Mouse (Mus musculus) spleen, postnatal 14 days (tissue): Measurements from ENCODE around the gene Anapc15-ps.

Experiments used
- DNase-seq, 2 experiments: peaks; one replicate each; pipeline ENCODE4 v3.0.0; 2021 to 2022; ENCODE audit warnings: low spot score in 2 of 2

Gene Anapc15-ps

DNA sequence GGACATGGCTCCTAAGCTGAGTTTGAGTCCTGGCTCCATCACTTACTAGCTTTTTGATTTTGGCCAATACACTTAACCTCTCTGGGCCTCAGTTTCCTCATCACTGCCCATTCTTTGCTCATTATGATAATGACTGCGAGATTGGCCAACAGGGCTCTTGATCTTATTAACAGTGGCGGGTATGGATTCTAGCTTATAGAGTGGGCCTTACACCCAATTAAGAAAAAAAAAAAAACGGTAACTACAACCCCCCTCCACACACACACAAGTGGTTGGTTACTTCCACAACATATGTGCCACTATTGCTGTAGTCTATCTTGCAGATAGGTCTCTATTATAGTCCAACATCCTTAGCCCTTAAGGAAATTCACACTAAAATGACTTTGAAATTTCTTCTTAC is at the start of gene Anapc15-ps:
Anapc15-ps (minus strand) TSS at position 101 of the 400 bp plus-strand sequence.
- DNase-seq = no peak

DNA sequence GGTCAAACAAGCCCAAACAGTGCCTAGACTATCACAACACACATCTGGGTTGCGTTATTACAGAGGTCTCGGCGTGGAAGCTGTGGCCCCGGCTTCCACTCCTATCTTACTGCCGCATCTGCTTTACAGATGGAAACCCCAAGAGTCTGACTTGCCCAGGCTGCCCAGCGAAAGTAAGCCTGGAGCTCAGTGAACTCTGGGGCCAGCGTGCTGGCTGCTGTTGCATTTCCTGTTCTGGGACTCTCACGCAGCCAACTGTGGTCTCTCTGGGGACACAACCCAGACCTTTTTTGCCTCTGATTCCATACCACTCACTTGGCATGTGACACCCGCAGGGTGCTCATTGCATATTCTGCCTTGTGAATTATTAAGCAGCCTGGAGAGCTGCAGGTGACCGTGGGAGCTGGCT is 49.0 kb upstream of the Anapc15-ps start:
- no peak for DNase-seq

DNA sequence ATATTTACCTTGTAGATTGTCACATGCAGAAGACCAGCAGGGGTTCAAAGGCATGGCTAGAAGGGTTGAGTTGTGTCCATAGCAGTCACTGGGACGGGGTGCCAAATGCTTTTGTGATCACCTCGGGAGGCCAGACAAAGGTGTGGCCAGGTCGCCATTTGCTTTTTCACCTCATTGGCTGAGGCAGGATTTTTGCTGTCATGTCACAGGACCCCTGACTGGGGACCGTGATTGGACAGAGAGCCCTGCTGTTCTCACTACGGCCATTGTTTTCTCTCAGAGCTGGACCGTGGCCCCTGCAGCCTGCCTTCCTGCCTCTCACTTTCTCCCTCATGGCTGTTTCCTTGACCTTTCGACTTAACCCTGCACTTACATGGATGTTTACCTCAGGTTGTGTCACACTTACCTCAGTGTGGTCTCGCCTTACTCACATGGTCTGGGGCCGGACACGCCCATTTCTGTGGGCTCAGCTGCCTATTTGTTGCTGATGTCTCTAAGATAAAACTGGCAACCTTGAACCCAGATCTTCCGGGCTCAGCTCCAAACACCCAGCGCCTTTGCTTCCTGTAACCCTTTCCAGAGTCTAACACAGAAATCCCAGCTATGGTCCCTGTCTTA is 47.0 kb upstream of the Anapc15-ps start:
- no peak for DNase-seq

DNA sequence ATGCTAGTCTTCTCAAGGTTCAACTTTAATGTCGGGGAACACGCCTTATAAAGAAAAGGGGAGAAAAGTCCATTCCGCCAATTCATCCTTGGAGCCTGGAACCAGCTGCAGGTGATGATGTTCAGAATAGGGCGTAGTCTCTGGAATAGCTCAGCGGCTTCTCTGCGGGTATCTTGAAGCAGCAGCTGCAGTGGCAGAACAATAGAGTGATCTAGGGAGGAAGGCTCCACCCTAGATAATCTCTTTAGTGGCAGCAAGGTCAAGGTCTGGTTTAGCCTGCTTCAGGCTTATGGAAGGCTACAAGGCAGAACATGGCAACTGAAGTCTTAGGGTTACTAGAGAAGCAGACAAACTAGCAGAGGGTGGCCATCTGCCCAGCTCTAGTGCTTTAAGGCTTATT is 46.2 kb upstream of the Anapc15-ps start:
- no peak for DNase-seq

DNA sequence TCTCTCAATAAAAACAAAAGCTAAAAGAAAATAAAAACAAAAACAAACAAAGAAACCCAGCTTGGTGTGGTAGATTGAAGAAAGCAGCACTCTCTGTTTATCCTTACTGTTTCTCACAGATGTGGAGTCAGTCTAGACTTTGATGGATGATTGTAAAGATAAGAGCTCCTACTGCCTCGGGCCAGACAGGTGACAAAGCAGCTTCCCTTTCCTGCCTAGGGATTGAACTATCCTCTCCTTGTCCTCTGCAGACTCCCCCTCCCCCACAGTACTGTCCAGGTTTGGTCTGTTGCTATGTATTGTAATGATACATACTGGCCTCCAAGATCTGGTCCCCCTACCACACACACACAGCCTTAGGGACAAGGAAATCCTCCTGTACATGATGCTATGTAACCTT is 45.5 kb upstream of the Anapc15-ps start:
- DNase-seq = no peak

DNA sequence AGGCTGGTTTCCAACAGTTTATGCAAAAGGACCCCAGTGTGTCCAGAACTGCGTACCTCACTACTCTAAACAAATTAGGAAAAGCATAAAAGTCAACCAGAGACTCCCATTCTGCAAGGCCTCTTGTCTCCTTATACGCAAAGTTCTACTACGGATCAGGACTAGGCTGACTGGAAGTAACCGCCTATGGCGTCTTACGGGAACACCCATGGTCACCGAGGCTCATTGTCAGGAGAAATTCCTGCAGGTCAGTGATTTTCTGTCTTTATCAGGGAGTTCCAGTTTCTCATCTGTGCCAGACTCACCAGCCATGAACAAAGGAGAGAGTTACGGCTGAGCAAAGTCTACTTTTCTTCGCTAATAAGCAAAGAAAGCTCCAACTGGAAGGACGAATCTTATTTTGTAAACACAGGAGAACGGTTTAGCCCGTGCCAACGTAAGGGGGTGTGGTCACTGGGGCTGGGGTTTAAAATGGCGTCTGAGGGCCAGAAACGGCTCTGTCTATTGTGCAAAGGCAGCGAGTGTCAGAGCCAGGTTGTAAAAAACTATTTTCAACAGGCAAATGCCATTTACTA is 43.9 kb upstream of the Anapc15-ps start:
- DNase-seq = no peak

DNA sequence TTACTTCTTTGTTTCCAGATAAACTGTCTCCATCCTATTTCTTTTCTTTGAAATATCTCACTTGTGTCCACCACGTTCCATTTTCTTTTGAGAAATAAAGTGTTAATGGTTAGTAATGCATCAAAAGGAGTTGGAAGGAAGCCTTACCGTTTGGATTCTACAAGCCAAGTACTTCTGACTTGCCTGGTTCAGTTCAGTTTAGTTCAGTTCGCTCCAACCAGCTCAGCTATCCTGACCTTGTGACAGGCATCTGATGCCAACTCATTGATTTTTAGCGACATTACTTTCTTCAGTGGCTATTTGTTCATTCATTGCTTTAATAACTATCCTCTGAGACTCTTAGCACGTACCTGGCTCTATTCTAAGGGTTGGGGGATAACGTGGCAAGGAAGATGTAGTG is 42.4 kb upstream of the Anapc15-ps start:
- DNase-seq = no peak

DNA sequence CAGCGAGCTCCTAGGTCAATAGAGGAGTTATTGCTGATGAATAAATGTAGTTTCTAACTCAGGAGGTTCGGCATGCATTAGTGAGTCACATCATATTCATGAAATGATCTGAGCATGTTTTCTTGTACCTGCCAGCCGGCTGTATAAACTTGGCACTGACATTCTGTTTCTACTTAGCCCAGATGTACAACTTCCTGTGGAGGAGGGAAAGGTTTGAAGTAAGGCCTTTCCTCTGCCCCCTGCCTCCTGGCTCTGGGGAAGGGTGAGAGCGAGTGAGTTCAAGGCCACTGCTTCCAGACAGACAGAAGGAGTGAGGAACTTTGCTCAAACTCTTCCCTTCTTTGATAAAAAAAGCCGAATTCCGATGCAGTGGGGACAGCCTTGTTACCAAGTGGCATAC is 39.0 kb upstream of the Anapc15-ps start:
- no peak for DNase-seq

DNA sequence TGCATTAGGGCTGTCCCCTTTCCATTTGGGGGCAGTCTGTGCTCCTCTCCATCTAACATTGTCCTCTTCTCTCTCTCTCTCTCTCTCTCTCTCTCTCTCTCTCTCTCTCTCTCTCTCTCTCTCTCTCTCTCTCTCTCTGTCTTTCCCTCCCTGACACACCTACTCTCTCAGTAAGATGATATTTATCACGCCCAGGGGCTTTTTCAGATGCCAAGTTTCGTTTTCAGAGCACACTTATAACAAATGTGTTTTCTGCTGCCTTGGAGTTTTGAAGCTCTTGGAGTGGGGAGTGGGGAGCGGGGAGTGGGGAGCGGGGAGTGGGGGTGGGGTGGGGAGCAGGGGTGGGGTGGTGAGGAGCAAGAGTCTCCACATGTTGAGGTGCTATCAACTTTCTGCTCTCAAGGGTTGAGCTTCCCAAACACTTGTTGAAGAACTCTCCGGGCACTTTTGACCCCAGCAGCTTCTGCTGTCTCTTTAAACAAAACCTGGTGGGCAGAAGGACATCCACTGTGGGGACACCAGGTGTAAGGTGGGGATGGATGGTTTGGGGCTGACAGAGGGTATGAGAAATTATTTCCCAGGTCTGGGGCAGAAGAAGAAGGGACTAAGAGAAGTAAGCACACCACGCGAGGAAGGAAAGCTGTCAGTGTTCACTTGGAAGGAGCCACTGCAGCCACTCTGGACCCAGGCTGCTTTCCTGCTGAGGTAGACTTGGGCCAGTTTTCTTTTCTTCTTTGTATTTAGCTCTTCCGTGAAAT is 36.8 kb upstream of the Anapc15-ps start:
- no peak for DNase-seq

DNA sequence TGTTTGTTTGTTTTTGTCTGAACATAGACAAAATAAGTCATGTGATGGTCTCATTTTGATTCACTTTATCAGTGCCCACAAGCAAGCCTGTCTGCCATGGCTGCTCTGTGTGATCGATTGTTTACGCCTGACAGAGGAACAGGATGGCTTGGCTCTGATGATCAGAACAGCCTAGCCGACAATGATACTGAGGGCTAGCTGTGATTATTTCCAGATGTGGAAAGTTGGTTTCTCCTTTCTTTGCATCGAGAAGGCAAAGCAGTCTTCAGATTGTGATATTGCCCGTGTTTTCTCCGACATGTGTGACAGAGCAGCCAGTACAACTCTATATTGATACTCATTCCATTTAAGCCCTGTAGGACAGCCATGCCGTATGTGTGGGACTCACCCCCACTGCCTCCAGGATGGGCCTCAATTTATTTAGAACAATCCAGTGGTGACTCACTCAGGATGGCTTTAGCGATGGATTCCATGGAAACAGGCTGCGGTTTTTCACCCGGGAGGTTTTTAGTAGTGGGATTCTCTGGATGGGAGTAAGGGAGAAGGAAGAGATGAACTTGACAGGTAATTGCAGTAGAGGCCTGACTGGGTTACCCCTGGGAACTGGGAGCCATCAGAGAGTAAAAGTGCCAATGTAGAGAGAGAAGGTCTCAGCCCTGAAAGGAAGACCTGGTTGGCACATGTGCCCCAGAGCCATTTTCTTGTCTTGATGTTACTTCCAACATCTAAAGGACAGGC is 36.1 kb upstream of the Anapc15-ps start:
- DNase-seq = no peak

DNA sequence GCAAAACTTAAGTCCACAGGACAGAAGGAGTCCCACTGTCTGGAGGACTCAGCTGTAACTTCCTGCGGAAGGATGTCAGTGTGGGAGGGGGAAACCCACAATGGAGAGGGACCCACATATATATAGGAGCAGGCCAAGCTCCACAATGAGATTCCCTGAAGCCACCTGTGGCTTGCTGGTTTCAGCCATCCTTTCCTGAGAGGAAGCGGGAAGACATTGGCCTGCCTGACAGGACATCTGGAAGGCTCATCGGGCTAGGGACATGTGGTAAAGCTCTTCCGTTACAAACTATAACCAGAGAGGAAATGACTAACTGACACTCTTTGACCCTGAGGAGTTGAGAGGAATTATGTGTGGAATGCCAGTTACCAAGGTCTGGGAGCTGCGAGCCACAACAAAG is 34.8 kb upstream of the Anapc15-ps start:
- DNase-seq = no peak

DNA sequence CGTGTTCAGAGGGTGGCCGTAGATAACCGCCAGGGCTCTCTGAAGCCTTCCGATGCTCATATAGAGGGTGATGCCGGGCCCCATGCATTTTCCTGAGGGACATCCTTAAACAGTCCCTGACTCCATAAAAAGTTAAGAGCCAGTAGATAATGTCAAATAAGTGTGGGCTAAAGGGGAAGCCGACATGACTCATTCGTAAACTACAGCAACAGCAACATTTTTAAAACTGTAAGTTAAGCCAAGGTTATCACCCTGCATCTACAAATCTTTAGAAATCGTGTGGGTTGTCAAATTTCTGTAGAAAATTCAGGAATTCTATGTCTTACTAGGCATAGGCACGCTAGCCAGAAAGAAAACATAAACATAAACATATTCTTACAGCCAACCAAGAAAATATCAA is 33.6 kb upstream of the Anapc15-ps start:
- no peak for DNase-seq

DNA sequence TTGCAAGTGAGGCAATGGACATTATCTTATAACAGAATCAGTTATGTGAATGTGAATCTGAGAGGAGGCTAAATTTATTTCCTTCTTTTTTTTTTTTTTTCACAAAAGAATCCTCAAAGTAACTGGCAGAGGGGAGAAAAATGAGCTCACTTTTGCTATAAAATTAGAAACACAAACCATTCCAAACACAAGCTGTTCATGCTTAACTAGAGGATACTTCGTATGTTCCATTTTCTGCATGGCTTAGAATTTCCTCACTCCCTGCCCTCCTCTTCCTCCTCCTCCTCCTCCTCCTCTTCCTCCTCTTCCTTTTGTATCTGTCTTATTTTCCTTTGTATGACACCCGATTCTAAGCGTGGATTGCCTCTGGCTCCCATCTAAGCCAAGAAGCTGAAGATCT is 32.5 kb upstream of the Anapc15-ps start:
- no peak for DNase-seq

DNA sequence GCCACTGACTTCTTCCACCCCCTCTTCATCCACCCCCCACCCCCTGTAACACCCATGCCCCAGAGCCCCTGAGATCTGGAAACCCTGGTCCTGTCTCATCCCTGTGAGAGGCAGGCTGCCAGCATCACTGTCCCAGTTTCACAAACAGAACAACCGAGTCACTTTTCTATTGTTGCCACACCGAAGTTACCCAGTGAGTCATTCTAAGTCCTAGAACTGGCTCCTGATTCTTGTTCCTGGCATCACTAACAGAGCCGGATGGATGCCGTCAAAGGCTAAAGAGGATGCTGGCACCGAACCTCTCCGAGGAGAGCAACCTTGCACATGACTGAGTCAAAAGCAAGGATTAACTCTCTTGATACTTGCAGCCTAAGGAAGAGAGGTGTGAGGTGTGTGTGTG is 31.6 kb upstream of the Anapc15-ps start:
- no peak for DNase-seq

DNA sequence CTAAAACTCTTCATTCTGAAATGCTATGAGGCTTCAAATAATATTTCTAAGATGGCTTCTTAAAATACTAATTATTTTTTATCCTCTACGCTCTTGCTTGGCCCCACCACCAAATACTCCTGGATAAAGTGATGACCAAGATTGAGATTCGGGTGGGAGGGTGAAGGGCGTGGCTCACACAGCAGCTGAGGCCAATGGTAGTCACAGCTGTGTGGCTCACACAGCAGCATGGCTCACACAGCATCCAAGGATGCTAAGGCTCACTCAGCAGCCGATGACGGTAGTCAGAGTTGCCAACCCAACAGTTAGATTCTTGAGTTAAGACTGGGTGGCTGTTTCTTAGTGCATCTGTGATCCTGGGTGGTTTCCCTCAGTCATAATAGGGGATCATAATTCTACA is 30.5 kb upstream of the Anapc15-ps start:
- DNase-seq = no peak

DNA sequence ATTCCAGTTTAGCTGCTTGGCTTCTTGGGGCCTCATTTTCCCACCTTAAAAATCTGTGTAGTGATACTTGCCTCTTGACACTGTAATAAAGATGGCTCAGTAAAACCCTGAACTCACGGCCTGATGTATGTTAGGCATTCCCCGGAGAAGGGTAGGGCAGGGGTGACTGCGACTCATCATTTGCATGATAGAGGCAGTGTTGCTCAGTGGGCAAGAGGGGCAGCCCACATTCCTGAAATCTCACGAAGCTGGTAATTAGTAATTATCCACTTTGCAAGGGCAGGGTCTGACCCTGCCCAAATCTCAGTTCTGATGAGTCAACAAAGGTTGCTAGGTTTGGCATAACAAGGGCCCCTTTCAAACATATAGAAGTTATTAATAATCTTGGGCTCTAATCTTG is 27.2 kb upstream of the Anapc15-ps start:
- no peak for DNase-seq

DNA sequence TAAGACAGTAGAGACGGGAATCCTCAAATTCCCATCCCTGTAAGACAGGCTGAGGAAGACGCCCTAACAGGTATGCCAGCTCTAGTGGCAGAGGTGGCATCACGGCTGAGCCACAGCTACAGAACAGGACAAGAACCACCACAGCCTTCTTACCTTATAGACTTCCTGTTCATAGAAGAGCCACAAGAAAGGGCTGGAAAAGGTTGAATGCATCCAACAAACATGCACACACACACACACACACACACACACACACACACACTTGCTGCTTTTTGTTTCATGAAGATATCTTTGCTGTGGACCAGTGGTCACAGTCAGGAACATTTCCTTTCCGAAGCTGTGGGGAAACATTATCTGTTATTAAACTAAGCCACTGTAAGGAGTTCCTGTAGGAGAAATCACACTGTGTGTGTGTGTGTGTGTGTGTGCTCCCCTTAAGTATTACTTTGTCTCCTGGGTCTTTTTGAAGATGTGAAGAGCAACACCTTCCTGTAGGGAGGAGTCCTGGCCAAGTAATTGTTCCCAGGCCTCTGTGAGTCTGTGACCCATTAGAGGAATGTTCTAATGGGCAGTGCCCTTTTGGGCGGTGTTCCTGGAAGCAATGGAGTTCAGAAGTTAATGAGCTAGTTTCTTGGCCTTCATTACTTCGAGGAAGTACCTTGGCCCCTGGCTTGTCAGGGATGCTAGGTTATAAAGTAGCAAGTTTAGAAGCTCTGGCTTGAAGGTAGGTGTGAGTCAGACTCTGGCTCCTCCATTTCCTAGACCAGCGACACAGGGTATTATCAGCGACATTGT is 25.9 kb upstream of the Anapc15-ps start:
- DNase-seq = no peak

DNA sequence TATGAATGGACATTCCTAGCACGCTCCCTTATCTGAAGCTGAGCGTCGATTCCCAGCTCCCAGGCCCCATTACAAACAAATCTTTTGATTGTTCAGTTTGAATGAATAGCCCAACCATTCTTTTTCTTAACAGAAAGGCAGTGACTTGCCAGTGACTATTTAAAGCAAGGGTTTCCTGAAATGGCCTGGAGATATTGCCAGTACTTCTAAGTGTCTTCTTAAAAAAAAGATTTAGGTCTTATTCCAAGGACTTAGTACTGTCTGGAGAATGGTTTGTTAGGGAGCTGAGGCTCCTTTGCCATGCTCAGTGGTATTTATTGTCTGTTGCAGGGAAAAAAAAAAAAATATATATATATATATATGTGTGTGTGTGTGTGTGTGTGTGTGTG is 23.0 kb upstream of the Anapc15-ps start:
- DNase-seq = no peak

DNA sequence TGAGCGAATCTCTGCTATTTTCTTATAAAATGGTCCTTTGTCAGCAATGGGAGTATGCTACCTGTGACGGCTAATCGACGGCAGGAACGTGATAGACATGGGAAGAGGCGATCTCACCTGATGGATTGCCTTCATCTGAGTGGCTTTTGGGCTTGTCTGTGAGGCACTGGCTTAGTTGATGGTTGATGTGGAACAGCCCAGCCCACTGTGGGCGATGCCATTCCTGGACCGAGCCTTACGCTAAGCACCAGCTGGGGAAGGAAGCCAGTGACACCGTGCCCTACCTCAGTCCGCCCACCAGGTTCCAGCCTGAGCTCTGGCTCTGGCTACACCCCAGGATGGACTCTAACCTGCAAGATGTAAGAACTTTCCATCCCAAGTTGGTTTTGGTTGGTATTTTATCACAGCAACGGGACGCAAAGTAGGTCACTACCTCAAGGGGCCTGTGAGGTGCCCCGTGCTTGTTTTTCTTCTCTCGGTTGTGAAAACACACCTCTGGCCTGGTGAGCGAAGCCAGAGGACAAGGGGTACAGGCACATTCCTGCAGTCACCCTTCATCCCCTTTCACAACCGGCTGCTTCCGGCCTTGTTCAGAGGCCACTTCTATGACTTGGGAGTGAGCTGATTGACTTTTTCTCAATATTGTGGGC is 22.5 kb upstream of the Anapc15-ps start:
- DNase-seq = no peak

DNA sequence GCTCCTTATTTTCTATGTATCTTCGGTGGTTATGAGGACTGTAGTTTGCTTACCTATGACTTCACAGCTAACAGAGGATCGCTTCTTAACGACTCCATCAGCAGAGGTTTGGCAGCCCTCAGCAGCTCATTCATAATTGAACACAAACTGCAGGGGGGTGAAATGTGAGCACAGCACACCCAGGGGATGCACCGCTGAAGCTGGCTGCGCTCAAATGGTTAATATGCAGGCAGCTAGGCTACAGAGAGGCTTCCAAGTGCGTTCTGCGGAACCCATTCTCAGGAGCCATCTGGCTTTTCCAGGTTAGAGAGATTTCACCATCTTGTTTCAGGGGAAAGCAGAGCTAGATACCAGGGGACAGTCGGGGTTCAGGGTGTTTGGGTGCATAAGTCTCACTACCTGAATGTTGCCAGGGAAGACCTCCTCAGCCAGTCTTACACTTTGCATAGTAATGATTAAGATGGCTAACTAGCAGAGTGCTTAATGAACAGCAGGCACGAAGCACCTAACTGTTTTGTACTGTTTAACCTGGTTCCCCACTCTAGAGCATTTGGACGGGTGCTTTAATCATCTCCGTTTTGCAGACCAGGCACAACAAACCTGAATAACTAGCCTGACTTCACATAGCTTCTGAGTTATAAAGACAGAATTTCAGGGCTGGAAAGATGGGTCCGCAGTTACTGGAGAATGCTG is 21.5 kb upstream of the Anapc15-ps start:
- DNase-seq = no peak

DNA sequence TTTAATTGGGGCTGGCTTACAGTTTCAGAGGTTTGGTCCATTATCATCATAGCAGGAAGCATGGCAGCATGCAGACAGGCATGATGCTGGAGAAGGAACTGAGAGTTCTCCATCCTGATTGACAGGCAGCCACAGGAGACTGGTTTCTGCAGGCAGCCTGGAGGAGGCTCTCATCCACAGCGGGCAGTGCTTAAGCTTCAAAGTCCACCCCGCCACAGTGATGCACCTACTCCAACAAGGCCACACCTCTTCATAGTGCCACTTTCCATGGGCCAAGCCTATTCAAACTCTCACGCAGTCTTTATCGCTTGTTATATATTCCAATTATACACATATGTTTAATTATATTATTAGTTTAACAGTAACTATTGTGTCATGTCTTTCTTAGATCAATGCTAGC is 18.1 kb upstream of the Anapc15-ps start:
- no peak for DNase-seq
